Mouse (Mus musculus) hindbrain, embryonic 15.5 days (tissue): ENCODE data around the gene 4933424G06Rik. TPM values are rescaled to one million over a fixed set of nuclear protein-coding genes. Genes with fewer than 3 reads are reported as not detected.

Experiments
- microRNA-seq: library from miRNA; unstranded; fragments of <30 nt; microRNA quantifications from one replicate; pipeline ENCODE4, GENCODE M21; 2016
- polyA plus RNA-seq: library from polyadenylated mRNA; unstranded; fragments of >200 nt; fragmentation: Nextera tagmentation; extraction: Ambion mirVana; gene quantifications from 2 replicates; pipeline ENCODE4 v1.2.1, GENCODE M21; 2015

4933424G06Rik gene
- polyA plus RNA-seq, 1 experiment from 2014 or later = 0.64 TPM

Small RNA genes lying within 50 kb of the gene (microRNA-seq; reads per million reads assigned to microRNA genes)
- not detected for gene Gm24133

Other genes starting within 250 kb of the 4933424G06Rik start
- gene Cnnm4, start 238.5 kb upstream of the 4933424G06Rik start, polyA plus RNA-seq = 10.8 TPM in 2 replicates
- gene Cnnm3, start 198.3 kb upstream of the 4933424G06Rik start, polyA plus RNA-seq = 6.0 and 6.5 TPM in 2 replicates
- gene Ankrd23, start 173.3 kb upstream of the 4933424G06Rik start, polyA plus RNA-seq = 18.9 and 19.6 TPM in 2 replicates
- 0.62 TPM in 1 of 2 replicates, not detected in the other for gene Gm42417, start 170.7 kb upstream of the 4933424G06Rik start, polyA plus RNA-seq
- 28.7 and 29.9 TPM in 2 replicates for gene Ankrd39, start 162.7 kb upstream of the 4933424G06Rik start, polyA plus RNA-seq
- gene Sema4c, start 151.8 kb upstream of the 4933424G06Rik start, polyA plus RNA-seq = 26.2 and 26.8 TPM in 2 replicates
- 0.34 TPM in 1 of 2 replicates, not detected in the other for gene Fam178b, start 27.0 kb upstream of the 4933424G06Rik start, polyA plus RNA-seq
- gene Cox5b, start 18.7 kb upstream of the 4933424G06Rik start, polyA plus RNA-seq = 713 and 784 TPM in 2 replicates
- 107 and 110 TPM in 2 replicates for gene Actr1b, start 4.3 kb downstream of the 4933424G06Rik start, polyA plus RNA-seq
- 1.4 and 1.5 TPM in 2 replicates for gene Zap70, start 51.6 kb downstream of the 4933424G06Rik start, polyA plus RNA-seq
- 11.9 and 13.5 TPM in 2 replicates for gene Tmem131, start 233.5 kb downstream of the 4933424G06Rik start, polyA plus RNA-seq